Mouse (Mus musculus) limb, embryonic 14.5 days (tissue): Measurements from ENCODE around the gene Guca1a. TPM values are rescaled to one million over a fixed set of nuclear protein-coding genes. Genes with fewer than 3 reads are reported as not detected.

Experiments used
- ATAC-seq: fragments of 200-750 bp; cut with Nextera tagmentation; 2 replicates; pipeline ENCODE4 v1.8.0; 2017; ENCODE audit warnings: low read depth, moderate number of reproducible peaks, moderate TSS enrichment; ENCODE audit not compliant: low FRiP score
- DNase-seq: peaks from one replicate; pipeline ENCODE4 v3.0.0-alpha.2; 2015; ENCODE audit warnings: low spot score
- H3K27ac ChIP-seq: fragments of 300-500 bp; sonication (generic); replicated peaks from 2 replicates; pipeline ENCODE4 v1.5.1; 2014; ENCODE audit warnings: low read depth, mild to moderate bottlenecking, low read length, moderate library complexity, mixed read lengths
- H3K27me3 ChIP-seq: fragments of 300-500 bp; sonication (generic); 2 replicates; pipeline ENCODE4 v1.6.1; 2014; ENCODE audit warnings: low read length, mixed read lengths; ENCODE audit not compliant: control insufficient read depth, insufficient read depth
- H3K36me3 ChIP-seq: fragments of 300-500 bp; sonication (generic); 2 replicates; pipeline ENCODE4 v1.6.1; 2014; ENCODE audit warnings: mild to moderate bottlenecking, low read length, moderate library complexity, mixed read lengths; ENCODE audit not compliant: control insufficient read depth, insufficient read depth
- H3K4me1 ChIP-seq: fragments of 300-500 bp; sonication (generic); 2 replicates; pipeline ENCODE4 v1.6.1; 2014; ENCODE audit warnings: antibody characterized with exemption, low read length, mixed read lengths; ENCODE audit not compliant: control insufficient read depth, insufficient read depth
- H3K4me2 ChIP-seq: fragments of 300-500 bp; sonication (generic); replicated peaks from 2 replicates; pipeline ENCODE4 v1.6.1; 2014; ENCODE audit warnings: low read depth, mild to moderate bottlenecking, low read length, moderate library complexity; ENCODE audit not compliant: severe bottlenecking
- H3K4me3 ChIP-seq: fragments of 300-500 bp; sonication (generic); replicated peaks from 2 replicates; pipeline ENCODE4 v1.5.1; 2014; ENCODE audit warnings: low read length
- H3K9ac ChIP-seq: fragments of 300-500 bp; sonication (generic); 2 replicates; pipeline ENCODE4 v1.6.1; 2014; ENCODE audit warnings: mild to moderate bottlenecking, low read depth, low read length, moderate library complexity; ENCODE audit not compliant: severe bottlenecking
- H3K9me3 ChIP-seq: fragments of 300-500 bp; sonication (generic); 2 replicates; pipeline ENCODE4 v1.6.1; 2016; ENCODE audit warnings: low read length; ENCODE audit not compliant: control insufficient read depth
- POLR2A ChIP-seq: fragments of 200-500 bp; IDR thresholded peaks from 2 replicates; pipeline ENCODE4 v1.8.0; 2012; ENCODE audit warnings: inconsistent platforms, mild to moderate bottlenecking, moderate library complexity, borderline replicate concordance; ENCODE audit not compliant: insufficient read depth, insufficient read length; ENCODE audit errors: extremely low read depth
- WGBS: fragments of 180-500 bp; shearing (Covaris S2); extraction: QIAGEN DNeasy Blood & Tissue Kit; methylation state at CpG from one replicate; pipeline ENCODE4 v1.1.7; 2014; 5-methylcytosine and 5-hydroxymethylcytosine counted together
- polyA plus RNA-seq, 2 experiments: library from polyadenylated mRNA; depleted of rRNA in 1 of 2; stranded (reverse) in 1 of 2; unstranded in 1 of 2; fragments of >200 nt; fragmentation: Nextera tagmentation in 1 of 2; extraction: Ambion mirVana in 1 of 2; gene quantifications; 2 replicates each; pipeline versions ENCODE4 v1.2.1 to v1.2.3; 2012 to 2014

Guca1a gene
- polyA plus RNA-seq, 2 experiments: 3.9 to 6.4 TPM

DNA sequence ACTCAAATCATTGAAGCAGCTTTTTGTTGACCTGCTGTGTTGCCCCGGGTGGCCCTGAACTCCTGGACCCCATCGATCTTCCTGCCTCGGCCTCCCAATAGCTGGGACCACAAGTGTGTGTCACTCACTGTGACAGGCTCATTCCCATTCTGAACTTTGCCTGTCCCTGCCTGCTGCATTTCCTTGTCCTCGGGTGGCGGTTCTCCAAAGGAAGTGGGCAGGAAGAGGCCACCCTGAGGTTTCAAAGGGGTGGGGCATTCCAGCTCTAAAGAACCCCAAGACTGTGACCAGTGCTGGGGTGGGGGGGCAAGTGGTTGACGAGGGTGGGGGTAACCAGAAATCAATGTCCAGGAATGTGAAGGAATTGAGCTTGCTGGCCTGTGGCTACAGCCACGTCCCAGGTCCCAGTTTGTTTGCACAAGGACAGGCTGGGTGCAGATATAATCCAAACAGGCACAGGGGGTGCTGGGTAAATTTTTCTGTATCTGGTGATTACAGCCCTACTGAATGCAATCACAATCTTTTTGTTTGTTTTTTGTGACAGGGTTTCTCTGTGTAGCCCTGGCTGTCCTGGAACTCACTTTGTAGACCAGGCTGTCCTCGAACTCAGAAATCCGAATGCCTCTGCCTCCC lies 39.1 kb upstream of the Guca1a start:
- H3K36me3 ChIP-seq: no peaks in the 10 kb centered on the region
- DNase-seq (no peak), ATAC-seq (no peak)
- 42% methylated on average over 9 of the region's 9 CpGs for WGBS
- no peak overlapping the region for H3K9ac ChIP-seq
- H3K27ac ChIP-seq: no peak overlapping the region
- no peak overlapping the region for H3K4me3 ChIP-seq
- H3K27me3 ChIP-seq: peaks cover 45% of the 10 kb centered on the region
- no peaks in the 10 kb centered on the region for H3K9me3 ChIP-seq
- no peaks in the 10 kb centered on the region; the same call in none of the 2 replicates for H3K4me1 ChIP-seq
- TF ChIP-seq POLR2A: no peak
- H3K4me2 ChIP-seq: no peak overlapping the region

DNA sequence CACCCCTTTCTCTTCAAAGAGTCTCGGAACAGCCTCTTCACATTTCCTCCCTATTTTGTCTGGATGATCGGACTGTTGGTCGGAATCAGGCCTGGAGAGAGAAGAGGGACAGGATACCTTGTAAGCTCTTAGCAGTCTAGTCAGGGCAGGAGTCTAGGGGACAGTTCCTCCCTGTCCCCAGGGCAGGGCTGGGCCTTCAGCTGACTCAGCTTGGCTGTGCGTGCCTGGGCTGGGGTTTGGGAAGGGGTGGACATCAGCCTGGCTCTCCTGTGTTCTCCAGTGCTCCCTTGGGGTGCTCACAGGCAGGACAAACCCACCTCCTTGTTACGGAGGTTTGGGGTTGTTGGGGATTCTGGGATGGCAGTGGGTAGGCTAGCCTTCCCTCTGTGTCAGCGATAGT lies 38.2 kb upstream of the Guca1a start:
- Histone ChIP-seq H3K4me3 (no peak overlapping the region), H3K4me1 (no peaks in the 10 kb centered on the region; the same call in none of the 2 replicates), H3K9ac (no peak overlapping the region), H3K9me3 (no peaks in the 10 kb centered on the region), H3K4me2 (no peak overlapping the region), H3K27ac (no peak overlapping the region), H3K36me3 (no peaks in the 10 kb centered on the region), H3K27me3 (peaks cover 45% of the 10 kb centered on the region)
- TF ChIP-seq POLR2A: no peak
- no peak for DNase-seq
- WGBS: 68% methylated on average over 6 of the region's 6 CpGs
- no peak for ATAC-seq

- H3K9ac ChIP-seq: peak within 1 kb of the TSS; percentile 36
- H3K27me3 ChIP-seq: peaks cover 45% of the 10 kb centered on the region
- H3K36me3 ChIP-seq: no peaks in the 10 kb centered on the region
- no peaks in the 10 kb centered on the region for H3K9me3 ChIP-seq
- H3K4me1 ChIP-seq: no peaks in the 10 kb centered on the region; the same call in none of the 2 replicates
- TF ChIP-seq POLR2A: no peak
- H3K27ac ChIP-seq: no peak within 1 kb of the TSS
- peak within 1 kb of the TSS; percentile 41 for H3K4me3 ChIP-seq
- DNase-seq (no peak), ATAC-seq (no peak)
- WGBS: 4% methylated on average over 21 of the region's 25 CpGs
- peak within 1 kb of the TSS; percentile 68 for H3K4me2 ChIP-seq
These were observed 36.6 kb upstream of the Guca1a start, which contains the start of gene 1700001C19Rik for GRCm38 (mm10) chr17:47436907-47437547. Gene 1700001C19Rik, minus strand, starts transcription at chr17:47437376.

DNA sequence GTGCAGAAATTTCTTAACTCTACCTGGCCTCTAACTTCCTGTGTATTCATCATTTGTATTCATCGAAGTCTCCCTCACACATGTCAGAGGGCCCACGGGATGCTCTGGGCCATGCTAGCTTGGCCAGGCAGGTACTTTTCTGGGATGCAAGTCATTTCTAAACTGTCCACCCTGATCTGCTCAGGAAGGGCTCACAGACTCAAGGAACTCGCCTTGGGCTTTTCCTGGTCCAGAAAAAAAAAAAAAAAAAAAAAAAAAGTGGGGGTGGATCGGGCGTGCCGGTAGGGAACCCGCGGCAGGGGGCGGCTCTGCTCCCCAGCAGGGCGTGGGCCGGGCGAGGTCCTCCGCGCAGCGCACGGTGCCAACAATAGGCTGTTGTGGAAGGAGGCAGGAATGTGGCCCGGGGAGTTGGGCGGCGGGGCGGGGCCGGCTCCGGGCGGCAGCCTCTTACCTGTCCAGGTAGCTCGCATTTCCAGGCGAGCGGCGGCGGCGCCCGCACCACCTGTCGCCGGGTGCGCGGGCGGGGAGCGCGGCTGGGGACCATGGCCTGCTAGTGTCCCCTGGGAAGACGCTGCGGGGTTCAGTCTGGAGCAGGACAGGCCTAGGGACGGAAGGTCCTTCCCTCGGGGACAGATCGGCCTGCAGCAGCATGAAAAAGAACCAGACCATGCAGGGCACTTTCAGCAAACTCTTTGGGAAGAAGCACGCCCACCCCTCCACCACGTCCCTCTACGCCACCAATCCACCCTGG lies 35.9 kb upstream of the Guca1a start, which contains the start of gene AI661453:
AI661453 (plus strand) TSS at position 460 of the 751 bp plus-strand sequence.
- 2% methylated on average over 39 of the region's 45 CpGs for WGBS
- H3K27ac ChIP-seq: no peak within 1 kb of the TSS
- no peaks in the 10 kb centered on the region for H3K9me3 ChIP-seq
- peak; percentile 51; the same call in 1 of the 2 replicates for ATAC-seq
- H3K4me1 ChIP-seq: no peaks in the 10 kb centered on the region; the same call in none of the 2 replicates
- TF ChIP-seq POLR2A: no peak
- H3K4me3 ChIP-seq: peak within 1 kb of the TSS; percentile 41
- H3K4me2 ChIP-seq: peak within 1 kb of the TSS; percentile 68
- DNase-seq: no peak
- peak within 1 kb of the TSS; percentile 36 for H3K9ac ChIP-seq
- H3K36me3 ChIP-seq: no peaks in the 10 kb centered on the region
- peaks cover 45% of the 10 kb centered on the region for H3K27me3 ChIP-seq

DNA sequence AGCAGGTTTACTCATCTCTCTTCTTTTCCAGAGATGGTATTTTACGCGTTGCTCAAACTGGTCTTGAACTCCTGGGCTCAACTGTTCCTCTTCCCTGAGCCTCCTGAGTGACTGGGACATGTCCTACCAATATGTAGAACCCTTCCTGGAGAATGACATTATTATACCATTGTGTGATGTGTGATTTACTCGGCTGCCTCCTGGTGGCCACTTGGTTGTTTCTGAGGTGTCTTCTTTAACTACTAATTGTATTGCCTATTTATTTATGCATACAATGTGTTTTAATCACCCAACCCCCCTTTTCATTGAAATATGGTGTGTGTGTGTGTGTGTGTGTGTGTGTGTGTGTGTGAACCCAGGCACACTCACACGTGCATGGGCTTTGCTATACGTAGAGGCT lies 30.4 kb upstream of the Guca1a start:
- TF ChIP-seq POLR2A: no peak
- ATAC-seq: no peak
- no peaks in the 10 kb centered on the region for H3K9me3 ChIP-seq
- no peaks in the 10 kb centered on the region for H3K36me3 ChIP-seq
- DNase-seq: no peak
- no peak overlapping the region for H3K4me3 ChIP-seq
- H3K9ac ChIP-seq: no peak overlapping the region
- 75% methylated on average over 5 of the region's 5 CpGs for WGBS
- no peaks in the 10 kb centered on the region for H3K4me1 ChIP-seq
- no peak overlapping the region for H3K27ac ChIP-seq
- H3K4me2 ChIP-seq: no peak overlapping the region
- peaks cover 8% of the 10 kb centered on the region; the same call in 1 of the 2 replicates for H3K27me3 ChIP-seq
